Mouse (Mus musculus): ENCODE results near the gene Samd8.

The Samd8 gene

DNA sequence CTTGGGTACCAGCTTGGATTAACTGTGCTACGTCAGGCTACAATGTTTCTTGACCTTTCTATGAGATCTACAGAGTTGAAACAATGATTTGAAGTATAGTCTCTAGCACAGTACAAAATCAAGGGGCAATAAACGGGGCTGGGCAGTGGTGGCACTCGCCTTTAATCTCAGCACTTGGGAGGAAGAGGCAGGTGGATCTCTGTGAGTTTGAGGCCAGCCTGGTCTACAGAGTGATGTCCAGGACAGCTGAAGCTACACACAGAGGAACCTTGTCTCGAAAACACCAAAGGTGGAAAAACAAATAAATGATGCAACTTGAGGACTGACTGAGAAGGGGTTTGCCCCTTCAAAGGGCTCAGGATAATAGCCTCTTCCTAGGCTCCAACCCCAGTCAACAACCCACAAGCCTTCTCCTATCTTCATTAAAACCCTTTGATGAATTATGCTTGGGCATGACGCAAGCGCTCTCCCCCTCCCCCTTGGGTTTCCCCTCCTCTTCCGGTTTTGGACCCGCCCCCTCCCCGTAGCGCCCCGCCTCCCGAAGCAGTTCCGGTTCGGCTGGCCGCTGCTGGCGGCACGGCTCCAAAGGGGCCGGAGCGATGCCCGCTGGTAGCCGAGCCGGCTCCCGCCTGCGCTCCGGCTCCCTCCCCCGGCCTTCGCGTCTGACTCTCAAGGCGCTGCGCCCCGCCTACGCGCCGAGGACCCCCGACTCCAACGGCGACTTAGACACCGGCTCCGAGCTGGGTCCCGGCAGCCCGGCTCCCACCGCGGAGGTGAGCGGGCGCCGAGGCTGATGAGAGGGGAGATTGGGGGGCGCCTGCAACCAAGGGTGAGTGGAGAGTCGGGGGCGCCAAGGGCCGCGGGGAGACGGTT, at the start of gene Samd8:
Gene Samd8 (plus strand): TSS at position 524 of the 873 bp plus-strand sequence.
- peak; percentile 45 to 69 for DNase-seq (ENCODE audit: low read depth in 1 of 2, low spot score in 2 of 2)

GRCm38 (mm10) chr14:21702691-21703090, 47.6 kb upstream of the Samd8 start:
- DNase-seq (ENCODE audit: low read depth in 1 of 2, low spot score in 2 of 2): no peak

DNA sequence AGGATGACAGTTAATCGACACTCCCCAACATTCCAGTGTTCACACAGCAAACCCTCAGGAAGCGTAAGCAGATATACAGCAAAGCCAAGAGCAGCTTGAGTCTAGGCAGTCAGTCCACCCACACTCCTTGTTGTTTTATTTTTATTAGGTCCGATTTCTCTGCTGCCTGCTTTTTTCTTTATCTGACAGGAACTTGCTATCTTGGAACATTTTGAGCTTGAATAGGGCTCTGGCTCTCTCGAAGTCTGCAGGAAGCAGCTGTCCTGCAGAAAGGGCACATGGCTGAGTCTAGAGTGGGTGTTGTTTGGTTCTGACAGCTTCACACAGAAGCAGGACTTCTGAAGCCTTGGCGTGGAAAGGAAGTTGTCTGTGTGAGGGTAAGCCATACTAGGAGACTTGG, 47.1 kb upstream of the Samd8 start:
- no peak for DNase-seq (ENCODE audit: low read depth in 1 of 2, low spot score in 2 of 2)

GRCm38 (mm10) chr14:21705462-21705861, 44.9 kb upstream of the Samd8 start:
- no peak for DNase-seq (ENCODE audit: low read depth in 1 of 2, low spot score in 2 of 2)

DNA sequence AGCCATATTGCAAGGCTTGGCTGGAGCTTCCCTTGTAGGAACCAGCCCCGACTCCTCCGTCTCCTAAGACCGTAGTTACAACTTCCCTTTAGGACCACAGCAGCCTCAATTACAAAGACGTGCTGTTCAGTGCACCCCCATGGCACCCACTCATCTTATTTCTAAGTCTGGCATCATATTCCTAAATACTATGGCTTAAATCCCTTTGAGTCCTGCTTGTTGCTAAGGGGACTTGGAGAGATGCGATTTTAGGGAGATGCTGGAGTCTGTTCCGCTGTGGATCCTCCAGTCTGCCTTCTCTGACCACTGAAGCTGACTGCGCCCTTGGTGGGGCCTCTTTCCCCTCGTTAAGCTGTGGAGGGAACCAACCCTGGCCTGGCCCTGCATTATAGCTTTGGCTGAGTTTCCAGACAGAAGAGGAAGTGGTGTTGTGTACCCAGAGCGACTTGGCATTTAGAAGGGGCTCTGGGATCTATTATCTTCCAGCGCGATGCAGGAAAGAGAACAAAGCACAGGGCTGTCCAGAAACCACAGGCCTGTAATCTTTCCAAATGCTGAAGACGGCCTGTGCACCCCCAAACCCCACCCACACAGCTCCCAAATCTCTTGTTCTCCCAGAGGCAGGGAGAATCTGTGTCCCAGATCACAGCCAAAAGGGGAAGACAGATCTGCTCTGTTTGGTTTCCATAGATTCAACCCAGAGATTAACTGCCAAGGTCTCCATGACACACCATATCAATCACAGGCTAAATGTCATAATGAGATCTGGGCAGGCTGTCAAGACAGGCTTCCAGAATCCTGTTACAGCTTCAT, 43.4 kb upstream of the Samd8 start:
- DNase-seq (ENCODE audit: low read depth in 1 of 2, low spot score in 2 of 2): peak; percentile 57 to 70

- DNase-seq (ENCODE audit: low read depth in 1 of 2, low spot score in 2 of 2): no peak
Observed at GRCm38 (mm10) chr14:21709545-21709944, 40.8 kb upstream of the Samd8 start.

DNA sequence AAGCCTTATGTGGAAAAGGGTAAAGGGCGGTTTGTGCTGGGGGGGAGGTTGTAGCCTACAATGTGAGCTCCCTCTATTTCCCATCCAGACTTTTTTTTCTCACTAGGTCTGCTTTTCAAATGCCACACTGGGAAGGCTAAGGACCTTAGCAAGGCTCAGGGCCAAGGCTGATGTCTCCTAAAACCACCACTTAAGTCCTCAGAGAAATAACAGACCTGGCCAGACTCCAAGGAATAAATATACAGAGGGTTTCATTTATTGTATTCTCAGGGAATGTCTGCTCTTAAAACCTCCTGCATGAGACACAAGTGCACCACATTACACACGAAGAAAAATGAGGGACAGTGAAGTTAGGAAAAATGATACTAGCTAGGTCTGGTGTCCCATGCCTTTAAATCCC, 39.1 kb upstream of the Samd8 start:
- no peak for DNase-seq (ENCODE audit: low read depth in 1 of 2, low spot score in 2 of 2)

DNA sequence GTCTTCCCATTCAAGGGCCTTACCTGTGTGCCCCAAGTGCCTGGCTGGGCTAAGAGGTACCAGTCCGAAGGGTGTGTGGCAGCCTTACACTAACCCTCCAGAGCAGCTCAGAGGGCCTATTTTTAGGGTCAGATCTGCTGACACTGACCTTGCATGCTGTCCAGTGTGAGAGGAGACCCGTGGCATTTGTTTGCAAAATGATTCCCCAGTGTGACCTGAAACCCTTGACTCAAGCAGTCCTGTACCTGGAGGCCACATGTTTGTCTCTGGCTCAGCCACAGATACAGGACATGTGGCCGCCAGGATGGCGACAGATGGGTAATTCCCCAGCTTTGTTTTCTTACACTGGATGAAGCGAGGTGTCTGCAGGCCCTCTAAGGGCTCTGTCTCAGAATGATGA, 35.8 kb upstream of the Samd8 start, which contains the start of gene Dupd1:
Gene Dupd1 (minus strand): TSS at position 91 of the 400 bp plus-strand sequence.
- DNase-seq (ENCODE audit: low read depth in 1 of 2, low spot score in 2 of 2): no peak

DNA sequence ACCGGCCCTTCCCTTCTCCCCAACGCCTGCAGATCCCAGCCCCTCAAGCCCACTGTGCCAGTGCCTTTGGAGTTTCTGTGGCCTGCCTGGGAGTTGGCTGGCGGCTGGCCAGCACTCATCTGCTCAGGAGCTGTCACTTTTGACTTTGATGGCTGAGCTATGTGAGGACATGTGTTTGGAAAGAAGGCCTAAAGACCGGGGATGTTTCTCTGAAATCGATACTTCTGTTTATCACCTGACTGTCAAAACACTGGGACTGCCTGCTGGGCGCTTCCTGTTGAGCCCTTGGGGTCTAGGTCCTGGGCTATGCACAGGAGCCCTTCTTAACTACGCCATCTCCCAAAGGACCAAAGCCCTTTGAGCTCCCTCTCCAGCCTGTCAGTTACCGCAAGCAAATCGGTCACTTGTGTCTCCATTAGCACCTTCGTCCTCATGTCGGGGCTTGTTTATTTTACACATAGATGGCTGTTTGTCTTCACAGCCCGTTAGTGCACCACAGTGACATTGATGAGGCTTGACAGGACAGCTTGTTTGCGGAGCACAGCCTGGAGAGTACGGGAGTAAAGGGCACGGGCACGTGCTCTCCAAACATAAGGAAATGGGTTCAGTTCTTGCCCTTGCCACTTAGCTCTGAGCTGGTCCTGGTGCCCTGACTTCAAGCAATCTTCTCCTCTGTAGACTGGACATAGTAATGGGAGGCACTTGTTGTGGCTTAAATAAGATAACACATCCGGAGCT, 30.5 kb upstream of the Samd8 start:
- DNase-seq (ENCODE audit: low read depth in 1 of 2, low spot score in 2 of 2): no peak

DNA sequence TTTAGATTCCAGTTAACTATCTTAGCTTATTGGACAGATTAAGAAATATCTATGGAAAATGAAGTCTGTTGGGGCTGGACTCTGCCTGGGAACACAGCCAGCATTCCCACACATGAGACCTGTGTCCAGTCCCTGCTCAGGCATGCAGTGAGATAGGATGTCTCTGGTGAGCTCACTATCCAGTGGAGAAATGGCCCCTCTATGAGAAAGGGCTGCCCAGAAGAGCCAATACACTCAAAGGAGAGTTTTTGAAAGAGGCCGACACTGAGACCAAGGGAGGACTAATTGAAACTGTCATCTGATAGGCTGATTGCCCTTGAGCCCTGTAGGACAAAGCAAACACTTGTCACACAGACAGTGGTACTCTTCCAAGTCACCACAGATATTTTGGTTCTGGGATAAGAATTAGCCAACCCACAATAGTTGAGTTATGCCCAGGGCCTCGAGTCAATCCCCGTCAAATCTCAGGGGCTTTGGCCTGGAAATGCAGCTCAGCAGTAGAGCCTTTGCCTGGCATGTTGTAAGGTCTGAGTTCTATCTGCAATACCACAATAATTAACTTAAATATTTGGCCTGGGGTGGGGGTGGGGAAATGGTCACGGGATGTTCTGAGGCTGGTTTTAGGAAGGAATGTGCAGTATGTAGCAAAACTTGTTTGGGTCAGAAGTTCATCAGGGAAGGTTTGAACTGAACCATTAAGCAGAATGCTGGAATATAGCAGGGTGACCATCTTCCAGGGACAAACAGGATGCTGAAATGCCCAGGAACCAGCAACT, 29.7 kb upstream of the Samd8 start:
- no peak for DNase-seq (ENCODE audit: low read depth in 1 of 2, low spot score in 2 of 2)

DNA sequence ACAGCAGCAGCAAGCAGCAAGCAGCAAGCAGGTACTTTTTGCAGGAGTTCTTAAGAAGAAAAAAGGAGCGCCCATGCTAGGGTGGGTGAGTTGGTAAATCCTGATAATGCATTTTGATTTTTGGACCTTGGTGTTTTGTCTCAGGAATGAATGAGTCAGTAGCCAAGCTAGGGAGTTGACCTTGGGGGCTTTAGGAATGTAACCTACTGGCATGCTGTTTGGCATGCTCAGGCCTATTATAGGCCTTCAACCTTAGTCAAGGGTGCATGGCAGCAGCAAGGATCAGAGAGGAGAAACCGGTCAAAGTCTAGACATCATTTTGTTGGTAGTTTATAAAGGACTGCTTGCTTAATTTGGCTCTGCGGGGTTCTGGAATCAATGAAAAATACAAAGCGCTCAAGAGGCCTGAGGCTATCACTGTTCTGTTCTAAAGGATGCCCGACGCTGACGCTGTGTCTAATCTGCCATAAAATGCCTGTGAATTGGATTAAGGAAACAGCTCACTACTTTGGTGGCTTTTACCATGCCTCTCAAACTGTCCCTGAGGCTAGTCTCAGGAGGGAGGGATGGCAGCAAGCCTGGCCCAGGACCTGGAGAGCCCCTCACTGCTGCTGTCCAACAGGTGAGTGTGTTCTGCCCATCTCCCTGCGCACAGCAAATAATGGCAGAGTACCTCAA, 28.2 kb upstream of the Samd8 start:
- no peak for DNase-seq (ENCODE audit: low read depth in 1 of 2, low spot score in 2 of 2)

DNA sequence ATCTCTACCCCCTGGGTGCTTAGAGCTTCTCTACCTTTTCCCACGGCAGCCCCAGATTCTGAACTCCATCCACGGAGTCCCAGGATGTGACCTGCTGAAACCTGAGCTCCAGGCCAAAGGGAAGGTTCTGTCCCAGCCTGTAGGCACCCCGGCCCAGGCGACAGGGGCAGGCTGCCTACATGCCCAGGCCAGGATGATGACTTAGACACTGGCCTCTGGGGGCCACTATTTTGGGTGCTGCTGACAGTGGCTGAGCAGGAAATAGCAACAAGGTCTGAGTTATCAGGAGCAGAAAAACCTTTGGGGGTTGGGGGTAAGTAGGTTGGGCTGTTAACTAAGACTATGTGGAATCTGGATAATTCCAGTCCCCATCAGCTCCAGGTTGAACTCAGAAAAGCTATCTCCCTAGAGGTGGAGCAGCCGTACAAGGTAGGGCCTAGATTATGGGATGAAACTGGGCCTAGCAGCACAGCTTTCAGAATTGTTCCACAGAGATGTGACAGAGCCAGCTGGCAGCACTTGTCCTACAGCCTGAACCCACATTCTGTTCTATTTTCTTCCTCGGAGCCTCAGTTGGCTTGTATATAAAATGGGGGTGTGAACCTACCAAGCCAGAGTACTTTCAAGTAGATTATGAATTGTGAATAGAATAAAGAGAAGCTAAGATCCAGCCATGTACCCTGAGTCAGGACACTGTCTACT, 21.1 kb upstream of the Samd8 start:
- DNase-seq (ENCODE audit: low read depth in 1 of 2, low spot score in 2 of 2): no peak

DNA sequence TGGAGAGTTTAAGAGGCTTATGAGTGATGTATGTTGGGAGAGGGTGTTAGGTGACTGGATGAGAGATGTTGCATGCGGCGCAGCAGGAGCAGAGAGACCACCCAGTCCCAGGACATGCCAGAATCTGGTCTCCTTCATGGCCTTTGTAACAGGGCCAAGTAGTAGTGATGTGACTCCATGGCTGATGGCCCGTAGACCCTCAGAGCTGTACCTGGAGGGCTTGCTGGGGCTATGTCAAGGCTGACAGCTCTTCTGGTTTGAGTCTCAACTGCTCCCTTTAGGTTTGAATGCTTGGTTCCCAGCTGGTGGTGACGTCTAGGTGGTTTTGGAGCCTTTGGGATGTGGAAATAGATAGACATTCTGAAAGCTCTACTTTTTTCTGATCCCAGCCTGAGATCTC, 20.4 kb upstream of the Samd8 start:
- no peak for DNase-seq (ENCODE audit: low read depth in 1 of 2, low spot score in 2 of 2)

- no peak for DNase-seq (ENCODE audit: low read depth in 1 of 2, low spot score in 2 of 2)
Observed at GRCm38 (mm10) chr14:21733131-21733905, 17.0 kb upstream of the Samd8 start.

- no peak for DNase-seq (ENCODE audit: low read depth in 1 of 2, low spot score in 2 of 2)
Observed at GRCm38 (mm10) chr14:21740345-21740744, 10.0 kb upstream of the Samd8 start.

DNA sequence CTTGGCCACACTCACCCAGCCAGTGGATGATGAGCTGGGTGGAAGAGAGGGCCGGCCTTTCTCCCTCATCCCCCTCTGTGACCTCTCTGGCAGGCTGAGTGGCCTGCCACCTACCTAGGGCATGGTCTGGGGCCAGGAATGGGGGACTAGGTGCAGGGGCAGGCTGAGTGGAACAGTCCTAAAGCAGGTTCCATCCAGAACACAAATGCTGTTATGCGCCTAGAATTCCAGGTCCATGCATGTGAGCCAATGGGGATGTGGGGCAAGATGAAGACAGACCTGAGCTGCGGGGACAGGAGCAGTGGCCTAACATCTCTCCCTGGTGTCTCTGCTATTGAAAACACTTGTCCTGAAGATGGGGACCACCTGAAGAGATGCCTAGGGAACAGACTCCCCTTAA, 9.0 kb upstream of the Samd8 start:
- DNase-seq (ENCODE audit: low read depth in 1 of 2, low spot score in 2 of 2): no peak

GRCm38 (mm10) chr14:21741786-21742185, 8.5 kb upstream of the Samd8 start:
- peak; percentile 33 to 58 for DNase-seq (ENCODE audit: low read depth in 1 of 2, low spot score in 2 of 2)

DNA sequence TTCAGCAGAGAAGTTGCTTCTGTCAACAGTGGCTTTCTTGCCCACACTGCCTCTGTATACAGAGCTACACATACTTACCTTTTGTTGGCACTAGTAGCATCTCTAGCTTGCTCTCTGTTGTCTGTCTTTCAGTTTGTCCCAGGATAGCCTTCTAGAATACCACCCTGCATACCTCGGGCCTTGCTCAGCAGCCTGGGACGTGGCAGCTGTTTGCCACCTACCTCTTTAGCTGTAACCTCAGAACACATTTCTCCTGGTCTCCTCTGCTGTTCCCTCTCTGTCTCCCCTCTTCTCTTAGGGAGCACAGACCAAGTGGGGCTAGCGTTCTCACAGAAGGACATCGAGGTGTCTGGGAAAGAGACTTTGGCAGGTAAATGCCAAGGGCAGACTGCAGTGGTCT, 7.9 kb upstream of the Samd8 start:
- no peak for DNase-seq (ENCODE audit: low read depth in 1 of 2, low spot score in 2 of 2)

DNA sequence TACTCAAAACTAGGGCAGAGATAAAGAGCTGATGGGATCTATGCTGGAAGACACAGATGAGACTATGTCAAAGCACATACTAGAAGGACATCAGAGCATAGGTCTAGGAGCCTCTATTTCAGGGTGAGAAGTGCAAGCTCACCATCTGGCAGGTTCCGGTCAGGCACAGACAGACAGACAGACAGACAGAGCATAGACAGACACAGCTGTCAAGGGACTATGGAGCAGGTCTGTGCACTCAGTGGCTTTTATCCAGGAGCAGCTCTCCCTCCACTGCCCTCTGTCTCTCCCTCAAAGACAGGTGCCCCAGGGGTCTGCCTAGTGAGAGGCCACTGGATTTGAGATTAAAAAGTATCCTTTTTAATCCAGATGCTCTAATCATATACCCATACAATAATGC, 6.2 kb upstream of the Samd8 start:
- DNase-seq (ENCODE audit: low read depth in 1 of 2, low spot score in 2 of 2): no peak

All from monocyte, adult 2 months (primary cell).